Mouse (Mus musculus): Measurements from ENCODE around the gene 1700020D05Rik.

- TF ChIP-seq POLR2A (IDR thresholded peaks at IDR 0.05; ENCODE audit: low read depth, low read length) (no peak), CTCF (IDR thresholded peaks at IDR 0.05; ENCODE audit: extremely low read depth, insufficient read length, insufficient replicate concordance, low read depth, low read length) (no peak)
Observed at GRCm38 (mm10) chr19:5515840-5516777, 12.5 kb upstream of the 1700020D05Rik start.
